In genomic region chr17:72120278-72120677, GRCm38 (mm10) we compare ENCODE assay signal across 12 mouse cellular contexts.
"Had no signal": no experiment of that assay in that cellular context is flagged by ENCODE, and none has a peak within 500 bp of the region (broad histone marks: within the 10 kb centered on the region; RNA-seq: fewer than 3 reads in every experiment).

No protein-coding gene starts in this region.

- H3K4me3 ChIP-seq: kidney, embryonic 15.5 days; limb, embryonic 12.5 days; megakaryocyte, embryonic 14.5 days; midbrain, embryonic 12.5 days; stomach, embryonic 15.5 days had no signal

- H3K4me2 ChIP-seq: kidney, embryonic 15.5 days; limb, embryonic 12.5 days; lung, embryonic 14.5 days; midbrain, embryonic 12.5 days; stomach, embryonic 15.5 days had no signal

- H3K9ac ChIP-seq: kidney, embryonic 15.5 days; limb, embryonic 12.5 days; lung, embryonic 14.5 days; midbrain, embryonic 12.5 days; stomach, embryonic 15.5 days had no signal

- H3K27me3 ChIP-seq: kidney, embryonic 15.5 days; limb, embryonic 12.5 days; megakaryocyte, embryonic 14.5 days; midbrain, embryonic 12.5 days; stomach, embryonic 15.5 days had no signal

- DNase-seq: kidney, postnatal 14 days; lung, embryonic 14.5 days; lung, postnatal 10 days; lung, postnatal 4 days; right cerebral cortex, postnatal 14 days; thymus, postnatal 36 days had no signal

- H3K27ac ChIP-seq: kidney, embryonic 15.5 days; limb, embryonic 12.5 days; midbrain, embryonic 12.5 days; stomach, embryonic 15.5 days had no signal

- H3K9me3 ChIP-seq: kidney, embryonic 15.5 days; limb, embryonic 12.5 days; midbrain, embryonic 12.5 days; stomach, embryonic 15.5 days had no signal

- ATAC-seq: inflammation-experienced regulatory T-cells, adult 6 months had no signal

- H3K4me1 ChIP-seq: limb, embryonic 12.5 days; megakaryocyte, embryonic 14.5 days; stomach, embryonic 15.5 days had no signal

- H3K36me3 ChIP-seq: kidney, embryonic 15.5 days; limb, embryonic 12.5 days; midbrain, embryonic 12.5 days; stomach, embryonic 15.5 days had no signal
